Mouse (Mus musculus) hindbrain, embryonic 14.5 days (tissue): ENCODE data around the gene Dcaf17. TPM values are rescaled to one million over a fixed set of nuclear protein-coding genes. Genes with fewer than 3 reads are reported as not detected.

Experiments used
- ATAC-seq: fragments of 200-750 bp; cut with Nextera tagmentation; 2 replicates; pipeline ENCODE4 v1.8.0; 2017; ENCODE audit warnings: moderate number of reproducible peaks, mild to moderate bottlenecking, moderate TSS enrichment, moderate library complexity; ENCODE audit not compliant: low FRiP score
- DNase-seq: peaks from one replicate; pipeline ENCODE4 v3.0.0-alpha.2; 2015; ENCODE audit warnings: low spot score
- H3K27ac ChIP-seq: fragments of 300-500 bp; sonication (generic); 2 replicates; pipeline ENCODE4 v1.5.1; 2014; ENCODE audit warnings: mild to moderate bottlenecking, moderate library complexity
- H3K27me3 ChIP-seq: fragments of 300-500 bp; sonication (generic); 2 replicates; pipeline ENCODE4 v1.6.1; 2014; ENCODE audit warnings: mild to moderate bottlenecking, low read length, mixed read lengths; ENCODE audit not compliant: control insufficient read depth, insufficient read depth
- H3K36me3 ChIP-seq: fragments of 300-500 bp; sonication (generic); replicated peaks from 2 replicates; pipeline ENCODE4 v1.6.1; 2014; ENCODE audit not compliant: control insufficient read depth, insufficient read depth
- H3K4me1 ChIP-seq: fragments of 300-500 bp; sonication (generic); replicated peaks from 2 replicates; pipeline ENCODE4 v1.6.1; 2014; ENCODE audit warnings: antibody characterized with exemption, low read length, mixed read lengths; ENCODE audit not compliant: control insufficient read depth, insufficient read depth
- H3K4me2 ChIP-seq: fragments of 300-500 bp; sonication (generic); replicated peaks from 2 replicates; pipeline ENCODE4 v1.6.1; 2014; ENCODE audit warnings: mild to moderate bottlenecking, moderate library complexity
- H3K4me3 ChIP-seq: fragments of 300-500 bp; sonication (generic); replicated peaks from 2 replicates; pipeline ENCODE4 v1.5.1; 2014; ENCODE audit warnings: mild to moderate bottlenecking, low read length
- H3K9ac ChIP-seq: fragments of 300-500 bp; sonication (generic); 2 replicates; pipeline ENCODE4 v1.6.1; 2014
- H3K9me3 ChIP-seq: fragments of 300-500 bp; sonication (generic); 2 replicates; pipeline ENCODE4 v1.6.1; 2016; ENCODE audit warnings: low read length; ENCODE audit not compliant: control insufficient read depth
- WGBS: fragments of 180-500 bp; shearing (Covaris S2); extraction: QIAGEN DNeasy Blood & Tissue Kit; methylation state at CpG from one replicate; pipeline ENCODE4 v1.1.7; 2014; 5-methylcytosine and 5-hydroxymethylcytosine counted together
- polyA plus RNA-seq: library from polyadenylated mRNA; unstranded; fragments of >200 nt; fragmentation: Nextera tagmentation; extraction: Ambion mirVana; gene quantifications from 2 replicates; pipeline ENCODE4 v1.2.1, GENCODE M21; 2014

Dcaf17 gene
- polyA plus RNA-seq, 1 experiment from 2014 or later, result 27.9 TPM

- H3K4me1 ChIP-seq, result no peaks in the 10 kb centered on the region
- H3K27me3 ChIP-seq, result no peaks in the 10 kb centered on the region
- no peak overlapping the region for H3K27ac ChIP-seq
- H3K9me3 ChIP-seq, result no peaks in the 10 kb centered on the region
- H3K4me3 ChIP-seq, result no peak overlapping the region
- H3K4me2 ChIP-seq, result no peak overlapping the region
- 84% methylated on average over 10 of the region's 10 CpGs for WGBS
- no peaks in the 10 kb centered on the region for H3K36me3 ChIP-seq
- H3K9ac ChIP-seq, result no peak overlapping the region
- no peak for ATAC-seq
- no peak for DNase-seq
These were observed 72.8 kb downstream of the Dcaf17 start for GRCm38 (mm10) chr2:71127779-71128534.

- WGBS, result 89% methylated on average over 2 of the region's 2 CpGs
- H3K4me2 ChIP-seq, result no peak overlapping the region
- no peak overlapping the region for H3K4me3 ChIP-seq
- H3K27ac ChIP-seq, result no peak overlapping the region
- H3K27me3 ChIP-seq, result no peaks in the 10 kb centered on the region
- no peaks in the 10 kb centered on the region for H3K9me3 ChIP-seq
- DNase-seq, result no peak
- H3K36me3 ChIP-seq, result no peaks in the 10 kb centered on the region
- no peaks in the 10 kb centered on the region for H3K4me1 ChIP-seq
- no peak overlapping the region for H3K9ac ChIP-seq
- no peak for ATAC-seq
These were observed 75.2 kb downstream of the Dcaf17 start for GRCm38 (mm10) chr2:71130366-71130765.

GRCm38 (mm10) chr2:71131866-71132496, 76.9 kb downstream of the Dcaf17 start:
- H3K36me3 ChIP-seq, result no peaks in the 10 kb centered on the region
- H3K27me3 ChIP-seq, result no peaks in the 10 kb centered on the region
- no peak overlapping the region for H3K4me3 ChIP-seq
- no peaks in the 10 kb centered on the region for H3K4me1 ChIP-seq
- no peak overlapping the region for H3K4me2 ChIP-seq
- no peak for DNase-seq
- H3K9ac ChIP-seq, result no peak overlapping the region
- no peak overlapping the region for H3K27ac ChIP-seq
- ATAC-seq, result no peak
- WGBS, result 92% methylated on average over 3 of the region's 3 CpGs
- no peaks in the 10 kb centered on the region for H3K9me3 ChIP-seq

- H3K4me3 ChIP-seq, result no peak overlapping the region
- no peak overlapping the region for H3K9ac ChIP-seq
- ATAC-seq (no peak), DNase-seq (no peak)
- 93% methylated on average over 9 of the region's 9 CpGs for WGBS
- H3K27ac ChIP-seq, result no peak overlapping the region
- no peaks in the 10 kb centered on the region for H3K36me3 ChIP-seq
- H3K27me3 ChIP-seq, result no peaks in the 10 kb centered on the region
- H3K9me3 ChIP-seq, result no peaks in the 10 kb centered on the region
- no peak overlapping the region for H3K4me2 ChIP-seq
- H3K4me1 ChIP-seq, result no peaks in the 10 kb centered on the region
These were observed 78.9 kb downstream of the Dcaf17 start for GRCm38 (mm10) chr2:71134041-71134505.

GRCm38 (mm10) chr2:71134836-71135235, 79.7 kb downstream of the Dcaf17 start:
- no peaks in the 10 kb centered on the region for H3K4me1 ChIP-seq
- H3K9ac ChIP-seq, result no peak overlapping the region
- H3K4me2 ChIP-seq, result no peak overlapping the region
- WGBS, result 74% methylated on average over 5 of the region's 5 CpGs
- no peak for ATAC-seq
- H3K4me3 ChIP-seq, result no peak overlapping the region
- no peaks in the 10 kb centered on the region for H3K9me3 ChIP-seq
- no peaks in the 10 kb centered on the region for H3K36me3 ChIP-seq
- no peaks in the 10 kb centered on the region for H3K27me3 ChIP-seq
- DNase-seq, result no peak
- H3K27ac ChIP-seq, result no peak overlapping the region

GRCm38 (mm10) chr2:71140622-71141021, 85.5 kb downstream of the Dcaf17 start:
- DNase-seq, result no peak
- no peaks in the 10 kb centered on the region for H3K27me3 ChIP-seq
- H3K4me2 ChIP-seq, result no peak overlapping the region
- no peaks in the 10 kb centered on the region for H3K9me3 ChIP-seq
- no peak overlapping the region for H3K27ac ChIP-seq
- H3K36me3 ChIP-seq, result no peaks in the 10 kb centered on the region
- H3K9ac ChIP-seq, result no peak overlapping the region
- 68% methylated on average over 4 of the region's 4 CpGs for WGBS
- ATAC-seq, result no peak
- no peak overlapping the region for H3K4me3 ChIP-seq
- no peaks in the 10 kb centered on the region for H3K4me1 ChIP-seq

GRCm38 (mm10) chr2:71142410-71142809, 87.3 kb downstream of the Dcaf17 start:
- no peaks in the 10 kb centered on the region for H3K27me3 ChIP-seq
- no peak overlapping the region for H3K9ac ChIP-seq
- no peak for ATAC-seq
- H3K4me1 ChIP-seq, result no peaks in the 10 kb centered on the region
- no peaks in the 10 kb centered on the region for H3K36me3 ChIP-seq
- no peak overlapping the region for H3K27ac ChIP-seq
- no peaks in the 10 kb centered on the region for H3K9me3 ChIP-seq
- H3K4me3 ChIP-seq, result no peak overlapping the region
- DNase-seq, result no peak
- H3K4me2 ChIP-seq, result no peak overlapping the region
- 72% methylated on average over 7 of the region's 7 CpGs for WGBS

GRCm38 (mm10) chr2:71145853-71146252, 90.7 kb downstream of the Dcaf17 start:
- no peak overlapping the region for H3K4me2 ChIP-seq
- H3K4me1 ChIP-seq, result peaks cover 6% of the 10 kb centered on the region; the same call in 1 of the 2 replicates
- 87% methylated on average over 4 of the region's 4 CpGs for WGBS
- no peaks in the 10 kb centered on the region for H3K27me3 ChIP-seq
- no peak overlapping the region for H3K27ac ChIP-seq
- no peak overlapping the region for H3K9ac ChIP-seq
- no peaks in the 10 kb centered on the region for H3K9me3 ChIP-seq
- no peak for ATAC-seq
- H3K36me3 ChIP-seq, result no peaks in the 10 kb centered on the region
- H3K4me3 ChIP-seq, result no peak overlapping the region
- DNase-seq, result no peak

- Histone ChIP-seq H3K4me2 (no peak overlapping the region), H3K4me3 (no peak overlapping the region)
- WGBS, result 67% methylated on average over 3 of the region's 3 CpGs
These were observed 91.1 kb downstream of the Dcaf17 start for GRCm38 (mm10) chr2:71146266-71146665.

More at GRCm38 (mm10) chr2:71146266-71146665, 91.1 kb downstream of the Dcaf17 start:
- peaks cover 6% of the 10 kb centered on the region; the same call in 1 of the 2 replicates for H3K4me1 ChIP-seq
- no peak overlapping the region for H3K27ac ChIP-seq
- H3K27me3 ChIP-seq, result no peaks in the 10 kb centered on the region
- no peak for DNase-seq
- ATAC-seq, result no peak
- H3K36me3 ChIP-seq, result no peaks in the 10 kb centered on the region
- H3K9ac ChIP-seq, result no peak overlapping the region
- H3K9me3 ChIP-seq, result no peaks in the 10 kb centered on the region
